Mouse (Mus musculus) lung, embryonic 14.5 days (tissue): ENCODE measurements around the gene Gimap8. TPM values are rescaled to one million over a fixed set of nuclear protein-coding genes. Genes with fewer than 3 reads are reported as not detected.

Source experiments
- ATAC-seq: fragments of 200-750 bp; cut with Nextera tagmentation; 2 replicates; pipeline ENCODE4 v1.8.0; 2017; ENCODE audit warnings: mild to moderate bottlenecking, moderate TSS enrichment, moderate library complexity; ENCODE audit not compliant: insufficient read depth
- DNase-seq: peaks from one replicate; pipeline ENCODE4 v3.0.0-alpha.2; 2015
- H3K27ac ChIP-seq: fragments of 300-500 bp; sonication (generic); 2 replicates; pipeline ENCODE4 v1.5.1; 2014; ENCODE audit warnings: low read depth, mild to moderate bottlenecking, moderate library complexity
- H3K27me3 ChIP-seq: fragments of 300-500 bp; sonication (generic); 2 replicates; pipeline ENCODE4 v1.6.1; 2014; ENCODE audit warnings: low read length, control low read depth; ENCODE audit not compliant: insufficient read depth
- H3K36me3 ChIP-seq: fragments of 300-500 bp; sonication (generic); 2 replicates; pipeline ENCODE4 v1.6.1; 2014; ENCODE audit warnings: control low read depth; ENCODE audit not compliant: insufficient read depth
- H3K4me1 ChIP-seq: fragments of 300-500 bp; sonication (generic); 2 replicates; pipeline ENCODE4 v1.6.1; 2014; ENCODE audit warnings: antibody characterized with exemption, control low read depth; ENCODE audit not compliant: insufficient read depth
- H3K4me2 ChIP-seq: fragments of 300-500 bp; sonication (generic); 2 replicates; pipeline ENCODE4 v1.6.1; 2014; ENCODE audit warnings: mild to moderate bottlenecking
- H3K4me3 ChIP-seq: fragments of 300-500 bp; sonication (generic); 2 replicates; pipeline ENCODE4 v1.5.1; 2014; ENCODE audit warnings: low read depth, low read length
- H3K9ac ChIP-seq: fragments of 300-500 bp; sonication (generic); 2 replicates; pipeline ENCODE4 v1.6.1; 2014
- H3K9me3 ChIP-seq: fragments of 300-500 bp; sonication (generic); 2 replicates; pipeline ENCODE4 v1.6.1; 2016; ENCODE audit warnings: low read depth, low read length, control low read depth
- CTCF ChIP-seq: IDR thresholded peaks from 2 replicates; pipeline ENCODE4 v1.5.1; 2016; ENCODE audit warnings: antibody characterized with exemption, low read depth
- WGBS: fragments of 180-500 bp; shearing (Covaris S2); extraction: QIAGEN DNeasy Blood & Tissue Kit; methylation state at CpG from one replicate; pipeline ENCODE4 v1.1.7; 2014; 5-methylcytosine and 5-hydroxymethylcytosine counted together
- polyA plus RNA-seq: library from polyadenylated mRNA; unstranded; fragments of >200 nt; fragmentation: Nextera tagmentation; extraction: Ambion mirVana; gene quantifications from 2 replicates; pipeline ENCODE4 v1.2.1, GENCODE M21; 2014

Gene Gimap8
- polyA plus RNA-seq, 1 experiment from 2014 or later: 1.3 TPM

GRCm38 (mm10) chr6:48698066-48698856, 51.2 kb downstream of the Gimap8 start:
- H3K36me3 ChIP-seq: 0 out of 2 replicates have a peak, but pooled peaks cover 5% of the 10 kb centered on the region
- no peaks in the 10 kb centered on the region for H3K27me3 ChIP-seq
- no peaks in the 10 kb centered on the region for H3K4me1 ChIP-seq
- H3K4me3 ChIP-seq: no peak overlapping the region
- H3K27ac ChIP-seq: no peak overlapping the region
- ATAC-seq: no peak
- no peak overlapping the region for H3K9ac ChIP-seq
- TF ChIP-seq CTCF: no peak
- 76% methylated on average over 7 of the region's 7 CpGs for WGBS
- H3K9me3 ChIP-seq: no peaks in the 10 kb centered on the region
- DNase-seq: no peak
- no peak overlapping the region for H3K4me2 ChIP-seq

- no peak for DNase-seq
- no peak for ATAC-seq
- no peak for TF ChIP-seq CTCF
- Histone ChIP-seq H3K4me1 (no peaks in the 10 kb centered on the region), H3K27ac (no peak overlapping the region), H3K36me3 (0 out of 2 replicates have a peak, but pooled peaks cover 5% of the 10 kb centered on the region), H3K9ac (no peak overlapping the region), H3K4me3 (no peak overlapping the region), H3K9me3 (no peaks in the 10 kb centered on the region), H3K27me3 (no peaks in the 10 kb centered on the region), H3K4me2 (no peak overlapping the region)
- 73% methylated on average over 3 of the region's 3 CpGs for WGBS
Observed at GRCm38 (mm10) chr6:48698888-48699287, 51.9 kb downstream of the Gimap8 start.

GRCm38 (mm10) chr6:48700251-48701075, 53.4 kb downstream of the Gimap8 start:
- H3K9ac ChIP-seq: no peak overlapping the region
- no peaks in the 10 kb centered on the region for H3K9me3 ChIP-seq
- 0 out of 2 replicates have a peak, but pooled peaks cover 5% of the 10 kb centered on the region for H3K36me3 ChIP-seq
- H3K4me3 ChIP-seq: no peak overlapping the region
- H3K4me1 ChIP-seq: no peaks in the 10 kb centered on the region
- DNase-seq: peak; percentile 72
- TF ChIP-seq CTCF: no peak
- no peak overlapping the region for H3K4me2 ChIP-seq
- peak overlapping the region; percentile 61 for H3K27ac ChIP-seq
- 39% methylated on average over 5 of the region's 5 CpGs for WGBS
- ATAC-seq: peak; percentile 68; the same call in 1 of the 2 replicates
- H3K27me3 ChIP-seq: no peaks in the 10 kb centered on the region

GRCm38 (mm10) chr6:48702146-48702545, 55.1 kb downstream of the Gimap8 start:
- ATAC-seq (no peak), DNase-seq (no peak)
- Histone ChIP-seq H3K27me3 (no peaks in the 10 kb centered on the region), H3K4me1 (no peaks in the 10 kb centered on the region), H3K27ac (no peak overlapping the region), H3K9ac (no peak overlapping the region), H3K36me3 (0 out of 2 replicates have a peak, but pooled peaks cover 5% of the 10 kb centered on the region), H3K4me3 (no peak overlapping the region), H3K4me2 (no peak overlapping the region), H3K9me3 (no peaks in the 10 kb centered on the region)
- 83% methylated on average over 7 of the region's 7 CpGs for WGBS
- no peak for TF ChIP-seq CTCF

GRCm38 (mm10) chr6:48702601-48703000, 55.6 kb downstream of the Gimap8 start:
- Histone ChIP-seq H3K4me2 (no peak overlapping the region), H3K9ac (no peak overlapping the region), H3K27ac (no peak overlapping the region), H3K36me3 (0 out of 2 replicates have a peak, but pooled peaks cover 5% of the 10 kb centered on the region), H3K27me3 (no peaks in the 10 kb centered on the region), H3K9me3 (no peaks in the 10 kb centered on the region), H3K4me1 (no peaks in the 10 kb centered on the region), H3K4me3 (no peak overlapping the region)
- DNase-seq (no peak), ATAC-seq (no peak)
- no peak for TF ChIP-seq CTCF
- 66% methylated on average over 5 of the region's 5 CpGs for WGBS

GRCm38 (mm10) chr6:48704146-48704545, 57.1 kb downstream of the Gimap8 start:
- no peaks in the 10 kb centered on the region for H3K4me1 ChIP-seq
- no peak overlapping the region for H3K4me3 ChIP-seq
- ATAC-seq (no peak), DNase-seq (no peak)
- H3K4me2 ChIP-seq: no peak overlapping the region
- H3K36me3 ChIP-seq: 0 out of 2 replicates have a peak, but pooled peaks cover 5% of the 10 kb centered on the region
- no peaks in the 10 kb centered on the region for H3K9me3 ChIP-seq
- no peak for TF ChIP-seq CTCF
- H3K27ac ChIP-seq: no peak overlapping the region
- H3K9ac ChIP-seq: no peak overlapping the region
- H3K27me3 ChIP-seq: no peaks in the 10 kb centered on the region

GRCm38 (mm10) chr6:48706130-48706529, 59.1 kb downstream of the Gimap8 start:
- DNase-seq: no peak
- 0 out of 2 replicates have a peak, but pooled peaks cover 5% of the 10 kb centered on the region for H3K36me3 ChIP-seq
- H3K9me3 ChIP-seq: no peaks in the 10 kb centered on the region
- ATAC-seq: no peak
- H3K27me3 ChIP-seq: no peaks in the 10 kb centered on the region
- 62% methylated on average over 3 of the region's 3 CpGs for WGBS
- H3K4me2 ChIP-seq: peak overlapping the region; percentile 36
- no peaks in the 10 kb centered on the region for H3K4me1 ChIP-seq
- 0 out of 2 replicates have a peak overlapping the region, but pooled peaks have one; percentile 30 for H3K27ac ChIP-seq
- H3K9ac ChIP-seq: no peak overlapping the region; the same call in 1 of the 2 replicates
- H3K4me3 ChIP-seq: peak overlapping the region; percentile 14; the same call in 1 of the 2 replicates
- TF ChIP-seq CTCF: no peak

Other genes starting within 250 kb of the Gimap8 start
- gene Zfp467, start 201.4 kb upstream of the Gimap8 start, polyA plus RNA-seq: 20.7 TPM in 2 replicates
- gene Sspo, start 199.0 kb upstream of the Gimap8 start, polyA plus RNA-seq: 0.11 and 0.18 TPM in 2 replicates
- gene Atp6v0e2, start 109.6 kb upstream of the Gimap8 start, polyA plus RNA-seq: 7.4 and 7.9 TPM in 2 replicates
- 5.4 and 7.8 TPM in 2 replicates for gene Lrrc61, start 92.4 kb upstream of the Gimap8 start, polyA plus RNA-seq
- 43.1 and 47.0 TPM in 2 replicates for gene Rarres2, start 74.4 kb upstream of the Gimap8 start, polyA plus RNA-seq
- gene Gm45021, start 57.6 kb upstream of the Gimap8 start, polyA plus RNA-seq: not detected in 2 replicates
- 30.3 and 31.5 TPM in 2 replicates for gene Repin1, start 53.4 kb upstream of the Gimap8 start, polyA plus RNA-seq
- gene Gm44965, start 53.3 kb upstream of the Gimap8 start, polyA plus RNA-seq: not detected in 2 replicates
- gene Zfp775, start 45.2 kb upstream of the Gimap8 start, polyA plus RNA-seq: 7.6 and 7.8 TPM in 2 replicates
- 0.34 and 0.49 TPM in 2 replicates for gene AI854703, start 20.5 kb upstream of the Gimap8 start, polyA plus RNA-seq
- gene Gimap9, start 28.9 kb downstream of the Gimap8 start, polyA plus RNA-seq: 11.7 and 12.7 TPM in 2 replicates
- gene Gimap4, start 37.3 kb downstream of the Gimap8 start, polyA plus RNA-seq: 25.6 and 27.8 TPM in 2 replicates
- gene Gimap6, start 61.0 kb downstream of the Gimap8 start, polyA plus RNA-seq: 38.0 and 38.5 TPM in 2 replicates
- gene Gm28053, start 71.4 kb downstream of the Gimap8 start, polyA plus RNA-seq: 3.8 and 3.9 TPM in 2 replicates
- not detected in 2 replicates for gene Gimap7, start 71.4 kb downstream of the Gimap8 start, polyA plus RNA-seq
- 35.3 and 37.2 TPM in 2 replicates for gene Gimap1, start 91.8 kb downstream of the Gimap8 start, polyA plus RNA-seq
- gene Gimap5, start 99.0 kb downstream of the Gimap8 start, polyA plus RNA-seq: 20.7 and 21.7 TPM in 2 replicates
- gene Gimap3, start 123.6 kb downstream of the Gimap8 start, polyA plus RNA-seq: not detected in 2 replicates
- 213 and 226 TPM in 2 replicates for gene Tmem176a, start 193.7 kb downstream of the Gimap8 start, polyA plus RNA-seq
- 387 and 409 TPM in 2 replicates for gene Tmem176b, start 194.3 kb downstream of the Gimap8 start, polyA plus RNA-seq
- not detected in 2 replicates for gene Aoc1, start 225.7 kb downstream of the Gimap8 start, polyA plus RNA-seq